Mouse (Mus musculus) MEL (cell line): ENCODE measurements around the gene Fam43a. TPM values are rescaled to one million over a fixed set of nuclear protein-coding genes. Genes with fewer than 3 reads are reported as not detected.

Source experiments
- DNase-seq: peaks from one replicate; pipeline ENCODE4 v3.0.0; 2011; ENCODE audit warnings: low read depth, low spot score
- H3K27ac ChIP-seq: 2 replicates; pipeline ENCODE4 v1.5.1; 2012; ENCODE audit warnings: low read depth, mild to moderate bottlenecking, control low read depth, low read length, moderate library complexity; ENCODE audit not compliant: control insufficient read depth
- H3K27me3 ChIP-seq, 2 experiments: fragments of 150-350 bp in 1 of 2; sonication (generic) in 1 of 2; 2 replicates each; pipeline ENCODE4 v1.6.1; 2012; ENCODE audit warnings: low read length in 2 of 2, mild to moderate bottlenecking in 2 of 2, improper control_type of control experiment in 1 of 2, moderate library complexity in 1 of 2; ENCODE audit not compliant: insufficient read depth in 2 of 2, control insufficient read depth in 1 of 2
- H3K36me3 ChIP-seq, 2 experiments: 2 replicates each; pipeline ENCODE4 v1.6.1; 2012 to 2014; ENCODE audit warnings: low read length in 2 of 2, improper control_type of control experiment in 1 of 2, inconsistent platforms in 1 of 2, mild to moderate bottlenecking in 1 of 2; ENCODE audit not compliant: insufficient read depth in 2 of 2, control insufficient read depth in 1 of 2
- H3K4me1 ChIP-seq, 2 experiments: fragments of 150-350 bp in 1 of 2; sonication (generic) in 1 of 2; 2 replicates each; pipeline ENCODE4 v1.6.1; 2012; ENCODE audit warnings: low read length in 2 of 2, improper control_type of control experiment in 1 of 2, mild to moderate bottlenecking in 1 of 2; ENCODE audit not compliant: insufficient read depth in 2 of 2, control insufficient read depth in 1 of 2
- H3K4me3 ChIP-seq, 2 experiments: fragments of 150-350 bp in 1 of 2; sonication (generic) in 1 of 2; 2 replicates each; pipeline ENCODE4 v1.5.1; 2012; ENCODE audit warnings: low read depth in 2 of 2, low read length in 2 of 2, mild to moderate bottlenecking in 2 of 2, moderate library complexity in 2 of 2, control low read depth in 1 of 2, improper control_type of control experiment in 1 of 2; ENCODE audit not compliant: control insufficient read depth in 1 of 2, insufficient read depth in 1 of 2
- H3K79me2 ChIP-seq: 2 replicates; pipeline ENCODE4 v1.6.1; 2012; ENCODE audit warnings: mild to moderate bottlenecking, low read length, moderate library complexity; ENCODE audit not compliant: control insufficient read depth, poor library complexity, insufficient read depth
- H3K9ac ChIP-seq: 2 replicates; pipeline ENCODE4 v1.6.1; 2012; ENCODE audit warnings: low read depth, mild to moderate bottlenecking, control low read depth, low read length, moderate library complexity; ENCODE audit not compliant: control insufficient read depth, poor library complexity, severe bottlenecking
- H3K9me3 ChIP-seq: fragments of 150-350 bp; sonication (generic); replicated peaks from 2 replicates; pipeline ENCODE4 v1.6.1; 2012; ENCODE audit warnings: mild to moderate bottlenecking, low read length, improper control_type of control experiment, moderate library complexity; ENCODE audit not compliant: insufficient read depth
- BHLHE40 ChIP-seq: IDR thresholded peaks from 2 replicates; pipeline ENCODE4 v1.6.1; 2012; ENCODE audit warnings: low read depth, mild to moderate bottlenecking, inconsistent platforms, low read length, improper control_type of control experiment, borderline replicate concordance
- ETS1 ChIP-seq: IDR thresholded peaks from 2 replicates; pipeline ENCODE4 v1.6.1; 2012; ENCODE audit warnings: low read depth, mild to moderate bottlenecking, inconsistent platforms, low read length, improper control_type of control experiment, moderate library complexity
- GATA1 ChIP-seq: IDR thresholded peaks from 2 replicates; pipeline ENCODE4 v1.6.1; 2011; ENCODE audit warnings: low read depth, low read length, improper control_type of control experiment
- JUND ChIP-seq: IDR thresholded peaks from 2 replicates; pipeline ENCODE4 v1.6.1; 2011; ENCODE audit warnings: low read depth, mild to moderate bottlenecking, improper control_type of control experiment, low read length
- MAFK ChIP-seq: IDR thresholded peaks from 2 replicates; pipeline ENCODE4 v1.6.1; 2011; ENCODE audit warnings: low read depth, mild to moderate bottlenecking, low read length, improper control_type of control experiment, borderline replicate concordance
- MAZ ChIP-seq: IDR thresholded peaks from 2 replicates; pipeline ENCODE4 v1.6.1; 2012; ENCODE audit warnings: low read depth, mild to moderate bottlenecking, inconsistent platforms, low read length, improper control_type of control experiment
- MEF2A ChIP-seq: IDR thresholded peaks from 2 replicates; pipeline ENCODE4 v1.6.1; 2014; ENCODE audit warnings: low read depth, mild to moderate bottlenecking, inconsistent platforms, low read length, improper control_type of control experiment; ENCODE audit not compliant: poor library complexity, insufficient replicate concordance, severe bottlenecking; ENCODE audit errors: extremely low read depth
- MXI1 ChIP-seq: IDR thresholded peaks from 2 replicates; pipeline ENCODE4 v1.6.1; 2011; ENCODE audit warnings: mild to moderate bottlenecking, low read depth, low read length, improper control_type of control experiment
- MYB ChIP-seq: IDR thresholded peaks from 2 replicates; pipeline ENCODE4 v1.6.1; 2011; ENCODE audit warnings: mild to moderate bottlenecking, low read depth, low read length, improper control_type of control experiment
- MYC ChIP-seq: IDR thresholded peaks from 2 replicates; pipeline ENCODE4 v1.6.1; 2011; ENCODE audit warnings: low read depth, mild to moderate bottlenecking, low read length, improper control_type of control experiment, moderate library complexity
- NELFE ChIP-seq: IDR thresholded peaks from 2 replicates; pipeline ENCODE4 v1.6.1; 2011; ENCODE audit warnings: low read depth, low read length, improper control_type of control experiment
- NRF1 ChIP-seq: IDR thresholded peaks from 2 replicates; pipeline ENCODE4 v1.6.1; 2014; ENCODE audit warnings: low read depth, mild to moderate bottlenecking, inconsistent platforms, low read length, improper control_type of control experiment, moderate library complexity; ENCODE audit not compliant: poor library complexity, insufficient read depth, severe bottlenecking
- POLR2A ChIP-seq, 2 experiments: IDR thresholded peaks; 2 replicates each; pipeline ENCODE4 v1.6.1; 2011 to 2012; ENCODE audit warnings: low read length in 2 of 2, mild to moderate bottlenecking in 2 of 2, control low read depth in 1 of 2, improper control_type of control experiment in 1 of 2, low read depth in 1 of 2, moderate library complexity in 1 of 2; ENCODE audit not compliant: control insufficient read depth in 1 of 2, insufficient read depth in 1 of 2, poor library complexity in 1 of 2
- POLR2AphosphoS5 ChIP-seq: IDR thresholded peaks from 2 replicates; pipeline ENCODE4 v1.6.1; 2012; ENCODE audit warnings: low read depth, borderline replicate concordance, mild to moderate bottlenecking, inconsistent platforms, low read length, moderate library complexity, mixed read lengths
- SIN3A ChIP-seq: IDR thresholded peaks from 2 replicates; pipeline ENCODE4 v1.6.1; 2012; ENCODE audit warnings: low read length, improper control_type of control experiment, inconsistent platforms
- TCF12 ChIP-seq: IDR thresholded peaks from 2 replicates; pipeline ENCODE4 v1.6.1; 2014; ENCODE audit warnings: low read depth, mild to moderate bottlenecking, inconsistent platforms, low read length, improper control_type of control experiment, moderate library complexity
- UBTF ChIP-seq: IDR thresholded peaks from 2 replicates; pipeline ENCODE4 v1.6.1; 2012; ENCODE audit warnings: low read depth, mild to moderate bottlenecking, inconsistent platforms, low read length, improper control_type of control experiment, moderate library complexity, borderline replicate concordance; ENCODE audit not compliant: insufficient read depth
- USF1 ChIP-seq: IDR thresholded peaks from 2 replicates; pipeline ENCODE4 v1.6.1; 2014; ENCODE audit warnings: low read depth, mild to moderate bottlenecking, inconsistent platforms, low read length, improper control_type of control experiment, moderate library complexity
- ZC3H11A ChIP-seq: IDR thresholded peaks from 2 replicates; pipeline ENCODE4 v1.6.1; 2012; ENCODE audit warnings: low read depth, mild to moderate bottlenecking, inconsistent platforms, low read length, improper control_type of control experiment
- ZMIZ1 ChIP-seq: IDR thresholded peaks from 2 replicates; pipeline ENCODE4 v1.6.1; 2012; ENCODE audit warnings: low read depth, mild to moderate bottlenecking, inconsistent platforms, low read length, improper control_type of control experiment, moderate library complexity
- ZNF384 ChIP-seq: IDR thresholded peaks from 2 replicates; pipeline ENCODE4 v1.6.1; 2012; ENCODE audit warnings: low read depth, mild to moderate bottlenecking, inconsistent platforms, low read length, improper control_type of control experiment
- polyA plus RNA-seq, 2 experiments: library from polyadenylated mRNA; stranded (reverse) in 1 of 2; unstranded in 1 of 2; fragments of >175 nt in 1 of 2; fragments of >200 nt in 1 of 2; gene quantifications; 2 replicates each; pipeline versions ENCODE4 v1.2.1 to v1.2.4; 2012; ENCODE audit warnings: low replicate concordance in 2 of 2, low read depth in 1 of 2; ENCODE audit not compliant: insufficient read length in 2 of 2, insufficient read depth in 1 of 2, missing spikeins in 1 of 2
- total RNA-seq: library from RNA; depleted of rRNA; stranded (reverse); fragments of 300-350 nt; gene quantifications from 2 replicates; pipeline ENCODE4 v1.2.3, GENCODE M21; 2012

Fam43a gene
- total and polyA plus RNA-seq, 3 experiments, result 0.08 to 0.68 TPM; not detected in 1

DNA sequence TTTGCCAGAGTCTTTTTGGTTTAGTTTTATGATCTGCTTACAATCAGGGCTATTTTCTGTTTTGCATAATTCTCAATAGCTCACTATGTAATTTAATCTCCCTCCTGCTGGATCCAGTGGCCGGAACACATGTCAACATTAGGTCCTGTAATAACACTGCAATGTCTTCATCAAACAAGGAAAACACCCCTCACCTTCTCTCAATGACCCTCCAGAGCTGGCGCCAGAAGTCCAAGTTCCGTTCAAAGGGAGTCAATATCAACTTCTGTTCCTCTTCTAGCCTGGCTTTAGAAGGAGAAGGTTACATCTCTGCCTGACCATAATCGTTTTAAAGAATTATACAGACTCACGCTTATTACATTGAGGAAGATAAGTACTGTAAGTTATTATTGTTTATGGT lies 18.8 kb upstream of the Fam43a start:
- Histone ChIP-seq H3K36me3 (peaks cover 3 to 42% of the 10 kb centered on the region in 2 experiments), H3K9ac (no peak overlapping the region), H3K4me3 (no peak overlapping the region), H3K27me3 (no peaks in the 10 kb centered on the region), H3K79me2 (peaks cover 14% of the 10 kb centered on the region), H3K27ac (no peak overlapping the region), H3K4me1 (0 out of 4 replicates have a peak, but pooled peaks cover 0 to 3% of the 10 kb centered on the region in 2 experiments), H3K9me3 (no peaks in the 10 kb centered on the region)
- no peak for TF ChIP-seq GATA1
- TF ChIP-seq ZMIZ1, result no peak
- TF ChIP-seq MEF2A, result no peak
- TF ChIP-seq ZC3H11A, result no peak
- no peak for TF ChIP-seq SIN3A
- TF ChIP-seq UBTF, result no peak
- TF ChIP-seq USF1, result no peak
- no peak for DNase-seq

DNA sequence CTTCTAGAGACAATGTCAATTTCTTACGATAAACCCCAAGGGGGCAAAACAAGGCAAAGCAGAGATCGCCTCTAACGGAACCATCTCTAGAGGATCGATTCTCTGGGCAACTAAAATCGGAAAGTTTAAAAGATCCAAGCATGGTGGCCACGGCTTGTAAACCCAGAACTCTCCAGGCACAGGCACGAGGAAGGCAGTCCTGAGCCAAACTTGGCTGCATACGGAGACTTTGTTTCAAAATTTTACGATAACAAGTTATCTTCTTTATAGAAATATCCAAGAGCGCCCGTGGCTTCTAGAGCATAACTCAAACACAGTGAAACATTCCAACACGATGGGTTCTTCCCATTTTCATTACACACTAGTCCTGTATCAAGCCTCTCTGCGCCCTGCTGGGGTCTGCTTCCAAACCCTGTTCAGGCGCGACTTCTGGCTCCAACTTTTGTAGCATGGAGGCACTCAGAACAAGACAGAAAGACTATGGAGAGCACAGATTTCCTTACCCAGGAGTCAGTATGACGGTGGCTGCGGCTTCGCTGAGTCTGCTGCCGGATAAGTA lies 12.5 kb upstream of the Fam43a start:
- no peak for TF ChIP-seq BHLHE40
- no peak for TF ChIP-seq USF1
- no peak for TF ChIP-seq NELFE
- no peak for TF ChIP-seq ETS1
- TF ChIP-seq NRF1, result no peak
- no peak for TF ChIP-seq MYB
- TF ChIP-seq POLR2AphosphoS5, result no peak
- no peak for TF ChIP-seq JUND
- TF ChIP-seq MAZ, result no peak
- TF ChIP-seq MAFK, result no peak; the same call in 1 of the 2 replicates
- no peak for TF ChIP-seq ZNF384
- TF ChIP-seq MYC, result no peak
- no peak for TF ChIP-seq TCF12
- peak in 1 of 2 experiments; percentile 46; a peak in 1 of 4 replicates for TF ChIP-seq POLR2A (IDR thresholded peaks at IDR 0.05; ENCODE audit: control insufficient read depth in 1 of 2, insufficient read depth in 1 of 2, low read depth in 1 of 2, low read length in 2 of 2, poor library complexity in 1 of 2)
- peak; percentile 19; the same call in 1 of the 2 replicates for TF ChIP-seq MXI1
- Histone ChIP-seq H3K27me3 (no peaks in the 10 kb centered on the region), H3K36me3 (peaks cover 10 to 13% of the 10 kb centered on the region in 2 experiments)

More for the DNA sequence above, 12.5 kb upstream of the Fam43a start:
- Histone ChIP-seq H3K4me3 (peak overlapping the region; percentile 76 to 82), H3K9ac (peak overlapping the region; percentile 80), H3K9me3 (no peaks in the 10 kb centered on the region), H3K4me1 (peaks cover 2 to 7% of the 10 kb centered on the region in 2 experiments), H3K79me2 (peaks cover 28% of the 10 kb centered on the region), H3K27ac (peak overlapping the region; percentile 76)
- DNase-seq, result no peak
